Mouse (Mus musculus): ENCODE results near the gene 5330417C22Rik. TPM values are rescaled to one million over a fixed set of nuclear protein-coding genes. Genes with fewer than 3 reads are reported as not detected.

The 5330417C22Rik gene
- total RNA-seq, 2 experiments from 2014 or later = 1.7 to 1.8 TPM

DNA sequence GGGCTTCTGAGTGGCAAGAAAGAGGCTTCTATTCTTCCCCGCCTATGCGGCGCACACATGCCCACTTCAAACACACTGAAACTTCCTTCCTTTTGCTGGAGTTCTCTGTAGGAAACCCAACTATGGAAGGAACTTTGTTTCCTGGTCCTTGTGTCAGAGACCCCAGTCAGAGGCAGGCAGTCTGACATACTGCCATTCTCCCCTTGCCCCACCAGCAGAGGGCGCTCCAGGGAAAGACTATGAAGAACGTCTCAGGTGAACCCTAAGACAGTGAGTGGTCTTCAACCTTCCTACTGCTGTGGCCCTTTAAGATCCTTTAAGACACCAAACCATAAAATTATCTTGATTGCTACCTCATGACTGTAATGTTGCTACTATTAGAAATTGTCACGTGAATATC, 69.9 kb downstream of the 5330417C22Rik start:
- DNase-seq = peak; percentile 68

DNA sequence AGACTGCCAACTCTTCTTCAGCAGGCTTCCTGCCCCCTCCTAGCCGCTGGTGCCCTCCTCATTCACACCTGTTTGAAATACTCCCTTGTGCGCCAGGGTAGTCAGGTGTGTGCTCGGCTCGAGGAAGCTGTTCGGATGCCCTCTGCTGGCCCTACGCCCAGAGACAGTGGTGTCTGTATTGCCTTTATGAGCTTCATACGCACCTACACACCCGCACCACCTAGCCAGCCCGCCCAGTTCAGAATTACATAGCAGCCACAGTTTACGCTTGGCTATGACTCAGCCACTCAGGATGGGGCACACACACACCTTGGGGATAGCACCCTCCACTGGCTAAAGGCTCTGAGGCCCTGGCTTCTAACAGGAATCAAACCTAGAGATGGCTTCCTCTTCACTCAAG, 77.5 kb downstream of the 5330417C22Rik start:
- DNase-seq = peak; percentile 30

DNA sequence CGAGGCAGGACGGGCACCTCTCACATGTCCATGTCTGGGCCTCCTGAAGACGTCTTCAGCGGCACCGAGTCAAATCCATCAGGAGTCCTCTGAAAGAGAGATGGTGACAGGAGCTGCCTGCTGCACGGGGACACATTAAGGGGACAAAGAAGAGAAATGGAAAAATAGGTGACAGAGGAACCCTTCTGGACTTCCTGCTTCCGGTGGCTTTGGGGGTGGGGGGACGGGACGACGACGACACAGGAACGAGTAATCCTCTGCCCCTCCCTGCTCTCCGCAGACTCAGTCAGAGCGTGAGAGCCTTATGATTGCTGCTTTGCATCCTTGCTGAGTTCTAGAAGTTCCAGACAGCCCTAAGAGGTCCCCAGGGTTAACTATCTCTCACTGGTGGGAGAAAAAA, 78.0 kb downstream of the 5330417C22Rik start:
- DNase-seq = no peak

DNA sequence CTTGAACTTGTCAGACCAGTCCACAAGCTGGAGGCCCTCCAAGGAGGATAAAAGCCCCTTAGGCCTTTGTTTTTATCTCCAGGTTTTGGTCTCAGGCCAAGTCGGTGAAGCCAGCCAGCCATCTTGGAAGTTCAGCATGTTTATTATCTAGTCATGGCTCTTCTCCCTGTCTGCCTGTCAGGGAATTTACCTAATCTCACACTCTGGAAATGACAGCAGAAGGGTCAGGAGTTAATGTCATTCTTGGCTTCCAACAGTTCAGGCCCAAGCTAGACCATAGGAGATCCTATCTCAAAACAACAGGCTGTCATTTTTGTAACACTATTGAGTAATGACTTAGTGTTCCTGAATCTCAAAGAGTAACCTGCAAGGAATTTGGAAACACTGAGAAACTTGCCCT, 82.2 kb downstream of the 5330417C22Rik start:
- DNase-seq = peak; percentile 21

DNA sequence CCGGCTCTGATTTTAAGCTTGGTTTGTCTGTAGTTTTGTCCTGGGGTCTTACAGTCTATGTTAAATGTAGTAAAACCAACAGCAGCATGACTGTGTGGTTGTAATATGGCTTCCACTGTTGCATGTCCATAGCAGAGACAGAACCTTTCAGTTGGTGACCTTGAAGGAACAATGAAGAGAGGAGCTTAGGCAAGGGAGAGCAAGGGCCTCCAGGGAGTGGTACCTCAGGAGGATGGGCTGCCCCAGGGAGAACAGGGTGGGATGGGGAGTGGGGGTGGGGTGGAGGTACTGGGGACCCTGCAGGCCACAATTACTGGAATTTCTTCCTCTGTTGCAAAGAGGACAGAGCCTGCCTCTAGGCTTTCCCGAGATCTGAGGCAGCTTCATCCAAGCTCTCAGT, 84.4 kb downstream of the 5330417C22Rik start:
- no peak for DNase-seq

DNA sequence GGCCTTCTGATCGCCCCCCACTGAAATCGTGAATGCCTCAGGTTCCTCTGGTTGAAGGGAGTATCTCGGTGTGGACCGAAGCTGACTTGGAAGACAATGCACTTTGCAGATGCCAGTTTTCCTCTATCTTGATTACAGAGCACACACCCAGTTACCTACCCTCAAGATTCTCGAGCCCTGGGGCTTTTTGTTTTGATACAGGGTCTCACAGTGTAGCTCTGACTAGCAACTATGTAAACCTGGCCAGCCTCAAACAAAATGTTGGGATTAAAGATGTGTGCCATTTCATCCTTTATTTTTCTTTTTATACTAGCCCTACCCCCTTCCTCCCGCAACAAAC, 91.0 kb downstream of the 5330417C22Rik start:
- no peak for DNase-seq

DNA sequence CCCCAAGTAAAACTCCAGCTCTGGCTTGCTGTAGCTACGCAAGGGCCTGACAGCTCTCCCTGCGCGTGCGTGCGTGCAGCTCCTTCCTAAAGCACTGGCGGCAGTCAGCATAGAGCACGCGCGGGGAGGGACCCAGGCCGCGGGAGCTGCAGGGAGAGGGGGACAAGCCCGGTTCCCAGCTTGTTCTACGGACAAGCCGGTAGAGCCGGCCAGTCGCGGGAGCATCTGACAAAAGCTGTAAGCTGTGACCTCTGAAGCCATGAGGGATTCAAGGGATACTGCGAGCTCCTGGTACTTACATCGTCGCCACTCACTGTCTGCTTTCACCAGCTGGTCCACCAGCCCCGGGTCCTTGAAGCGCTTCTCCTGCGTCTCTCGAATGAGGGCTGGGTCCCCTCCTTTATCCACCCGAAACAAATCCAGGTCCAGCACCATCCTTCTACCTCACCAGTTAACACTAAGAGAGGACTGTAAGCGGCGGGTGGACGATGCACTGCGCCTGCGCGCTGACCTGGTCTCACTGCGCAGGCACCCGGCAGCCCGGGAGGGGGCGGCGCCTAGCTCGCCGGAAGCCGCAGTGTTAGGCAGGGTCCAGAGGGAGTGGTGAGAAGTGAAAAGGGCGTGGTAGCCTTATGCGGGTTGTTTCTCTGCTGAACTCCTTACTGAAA, 91.5 kb downstream of the 5330417C22Rik start, which contains the start of gene Sars:
Gene Sars, minus strand, starts transcription at position 512 of the 668 bp plus-strand sequence.
- peak; percentile 95 for DNase-seq

DNA sequence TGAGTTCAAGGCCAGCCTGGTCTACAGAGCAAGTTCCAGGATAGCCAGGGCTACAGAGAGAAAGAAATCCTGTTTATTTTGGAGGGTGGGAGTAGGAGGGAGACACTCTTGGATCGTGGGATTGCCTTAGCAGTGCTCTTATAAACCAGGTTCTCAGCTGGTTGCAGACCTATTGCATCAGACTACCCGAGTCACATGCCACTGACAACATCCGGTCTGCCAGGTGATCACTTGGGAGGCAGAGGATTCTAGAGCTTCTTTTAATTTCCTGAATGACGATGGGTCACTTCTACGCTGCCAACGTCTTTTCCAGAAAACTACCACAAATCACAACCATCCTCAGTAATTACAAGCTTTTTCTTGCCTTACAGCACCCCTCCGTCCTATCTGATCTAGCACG, 92.3 kb downstream of the 5330417C22Rik start:
- DNase-seq = peak; percentile 75

DNA sequence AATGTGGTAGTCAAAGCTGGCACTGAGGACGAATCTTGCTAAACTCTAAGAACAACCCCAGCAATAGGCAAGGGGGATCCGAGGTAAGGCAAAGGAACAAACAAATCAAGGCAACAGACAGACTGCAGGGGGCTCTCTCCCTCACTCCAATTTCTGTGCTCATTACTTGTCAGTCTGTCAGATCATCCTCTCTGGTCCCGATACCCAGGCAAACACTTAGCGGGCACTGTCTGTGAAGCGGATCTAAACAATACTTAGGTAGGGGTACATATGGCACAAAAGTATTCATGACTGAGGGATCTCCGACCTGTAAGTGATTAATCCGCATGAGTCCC, 100.0 kb downstream of the 5330417C22Rik start:
- DNase-seq = no peak

DNA sequence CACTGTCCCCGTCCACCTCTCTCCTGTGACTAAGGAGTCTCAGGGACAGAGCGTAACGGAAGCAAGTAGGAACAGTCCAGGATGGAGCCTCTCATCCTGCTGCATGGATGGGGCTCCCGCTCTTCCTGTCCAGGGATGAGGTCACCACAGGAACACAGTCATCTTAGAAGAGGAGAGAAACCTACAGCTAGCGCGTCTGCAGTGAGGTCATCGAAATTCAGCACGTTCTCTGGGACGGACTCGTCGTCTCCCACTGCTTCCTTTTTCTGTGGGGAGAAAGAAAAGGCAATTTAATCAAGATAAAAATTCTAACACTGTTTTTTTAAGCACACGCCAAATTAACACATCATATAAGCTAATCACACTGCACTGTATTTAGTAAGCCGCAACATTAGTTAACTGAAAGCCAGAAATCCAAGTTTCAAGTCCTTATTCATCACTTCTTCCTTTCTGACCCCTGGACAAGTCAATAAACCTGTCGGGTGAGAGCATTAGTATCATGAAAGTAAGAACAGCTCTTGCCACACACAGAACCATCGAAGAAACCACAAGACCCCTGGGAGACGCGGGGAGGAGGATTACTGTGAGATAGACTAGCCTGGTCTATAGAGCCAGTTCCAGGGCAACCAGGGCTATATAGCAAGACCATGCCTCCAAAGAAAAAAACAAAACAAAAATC, 100.5 kb downstream of the 5330417C22Rik start:
- DNase-seq = no peak

DNA sequence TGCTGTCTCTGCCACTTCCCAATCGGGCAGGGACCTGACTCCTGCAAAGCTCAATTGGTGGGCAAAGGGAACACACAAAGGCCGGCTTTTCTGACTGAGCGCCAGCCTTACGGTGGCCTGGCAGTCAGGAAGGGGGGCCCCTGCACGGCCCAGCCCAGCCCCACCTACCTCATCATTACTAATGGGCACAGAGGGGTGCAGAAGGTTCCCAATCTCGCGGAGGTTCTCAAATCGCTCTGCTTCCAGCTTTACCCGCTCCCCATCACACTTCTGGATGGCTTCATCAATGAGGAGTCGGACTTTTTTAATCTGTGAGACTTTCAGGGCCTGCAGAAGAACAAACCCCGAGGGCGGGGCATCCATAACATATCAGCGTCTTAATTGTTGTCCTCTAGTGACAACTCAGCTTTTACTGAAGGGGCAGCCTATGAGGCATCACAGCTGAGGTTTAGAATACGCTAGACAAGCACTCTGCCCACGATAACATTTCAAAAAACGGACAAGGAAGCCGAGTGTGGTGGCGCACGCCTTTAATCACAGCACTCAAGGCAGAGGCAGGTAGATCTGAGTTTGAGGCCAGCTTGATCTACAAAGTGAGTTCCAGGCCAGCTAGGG, 102.3 kb downstream of the 5330417C22Rik start:
- DNase-seq = no peak

DNA sequence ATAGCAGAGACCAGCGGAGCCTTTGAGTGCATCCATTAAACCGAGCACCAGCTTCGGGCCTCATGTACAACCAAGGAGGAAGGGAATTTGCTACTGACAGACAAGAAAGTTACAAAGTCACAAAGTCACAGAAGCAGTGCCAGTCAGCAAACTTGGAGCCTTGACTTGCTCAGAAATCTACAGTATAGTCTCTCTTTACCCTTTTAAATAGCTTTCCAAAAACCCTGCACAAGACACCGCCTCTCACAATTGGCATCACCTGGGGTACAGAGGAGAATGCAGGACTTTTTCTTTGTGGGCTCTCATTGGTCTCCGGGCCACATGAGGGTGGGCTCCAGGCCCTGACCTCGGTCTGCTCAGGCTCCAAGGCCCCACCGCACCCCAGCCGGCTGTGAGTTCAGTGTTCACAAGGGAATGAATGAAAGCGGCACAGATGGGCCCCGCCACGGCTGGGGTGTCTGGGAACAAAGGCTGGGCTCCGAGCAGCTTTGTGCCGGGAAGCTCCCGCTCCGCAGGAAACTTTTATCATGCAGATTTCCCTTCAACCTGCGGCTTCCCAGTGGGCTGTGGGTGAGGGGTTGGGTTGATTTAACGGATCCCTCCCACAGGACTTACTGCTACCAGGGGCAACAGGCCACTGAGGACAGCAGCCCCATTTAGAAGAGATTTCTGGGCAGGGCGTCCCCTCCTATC, 103.0 kb downstream of the 5330417C22Rik start:
- no peak for DNase-seq

DNA sequence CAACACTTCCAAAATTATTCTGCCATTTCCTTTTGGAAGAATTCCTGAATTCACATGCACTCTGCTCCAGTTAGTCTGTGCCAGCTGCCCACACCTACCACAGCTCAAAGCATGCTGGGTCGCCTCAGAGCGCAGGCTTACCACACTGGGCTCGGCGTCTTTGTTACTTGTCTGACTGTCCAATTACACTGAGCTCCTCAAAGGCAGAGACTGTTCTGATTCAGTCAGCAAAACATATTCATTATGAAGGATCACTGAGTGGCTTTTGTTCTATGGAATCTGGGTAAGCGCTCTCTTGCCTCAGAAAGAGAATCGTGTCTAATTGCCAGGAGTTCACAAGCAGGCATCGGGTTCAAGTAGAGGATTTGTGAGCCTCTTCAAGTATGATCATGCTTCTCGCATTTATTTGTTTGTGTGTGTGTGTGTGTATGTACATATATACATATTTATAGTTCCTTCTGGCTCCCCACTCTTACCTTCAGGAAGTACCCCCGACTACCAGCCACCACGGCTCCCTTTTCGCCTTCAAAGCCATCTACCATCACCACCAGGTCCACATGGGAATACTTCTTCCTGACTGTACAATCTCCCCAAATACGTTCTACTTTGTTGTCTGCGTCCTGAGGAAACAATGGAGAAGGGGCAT, 103.7 kb downstream of the 5330417C22Rik start:
- DNase-seq = no peak

DNA sequence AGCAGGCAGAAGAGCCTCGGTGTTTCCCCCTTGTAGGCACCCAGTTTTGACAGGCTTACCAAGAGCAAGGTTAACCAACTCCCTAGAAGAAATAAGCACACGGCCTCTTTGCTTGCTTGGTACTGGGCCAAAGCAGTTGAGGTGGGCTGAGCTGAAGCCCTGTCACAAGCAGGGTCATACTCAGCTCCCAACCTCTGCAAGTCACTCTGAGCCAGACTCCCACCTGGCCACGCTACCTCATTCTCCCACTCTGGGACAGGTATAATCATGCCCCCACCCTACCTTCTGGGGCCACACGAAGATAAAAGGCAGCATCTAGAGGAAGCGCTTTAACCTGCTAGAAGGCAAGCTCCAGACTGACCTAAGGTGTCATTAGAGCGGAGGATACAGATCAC, 110.7 kb downstream of the 5330417C22Rik start:
- DNase-seq = no peak

DNA sequence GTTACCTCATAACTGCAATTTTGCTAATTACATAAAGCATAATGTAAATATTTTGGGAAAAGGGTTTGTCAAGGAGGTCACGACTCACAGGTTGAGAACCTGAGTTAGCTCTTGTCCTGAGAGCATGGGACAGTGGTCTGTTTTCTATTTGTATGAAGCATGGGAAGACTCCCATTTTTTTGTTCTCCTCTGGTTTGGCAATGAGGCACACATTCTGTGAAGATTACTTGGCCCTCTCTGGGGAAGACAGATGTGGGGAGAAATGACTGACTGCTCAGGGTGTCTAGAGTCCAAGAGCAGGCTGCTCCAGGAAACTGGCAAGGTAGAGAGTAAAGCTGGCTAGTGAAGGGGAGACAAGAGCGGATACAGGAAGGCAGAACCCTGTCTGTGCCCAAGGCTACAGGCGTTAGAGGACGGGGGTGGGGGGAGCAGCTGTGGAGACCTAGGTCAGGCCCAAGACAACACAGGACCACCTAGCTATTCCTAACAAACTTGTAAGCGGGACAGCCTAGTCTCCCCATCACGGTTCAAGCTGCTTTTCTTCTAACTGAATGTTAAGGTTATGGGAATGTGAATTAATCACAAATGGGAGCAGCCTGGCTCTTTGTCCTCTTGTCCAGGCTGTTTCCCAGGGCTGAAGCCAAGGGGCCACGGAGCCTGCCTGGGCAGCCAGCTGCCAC, 111.3 kb downstream of the 5330417C22Rik start:
- no peak for DNase-seq

DNA sequence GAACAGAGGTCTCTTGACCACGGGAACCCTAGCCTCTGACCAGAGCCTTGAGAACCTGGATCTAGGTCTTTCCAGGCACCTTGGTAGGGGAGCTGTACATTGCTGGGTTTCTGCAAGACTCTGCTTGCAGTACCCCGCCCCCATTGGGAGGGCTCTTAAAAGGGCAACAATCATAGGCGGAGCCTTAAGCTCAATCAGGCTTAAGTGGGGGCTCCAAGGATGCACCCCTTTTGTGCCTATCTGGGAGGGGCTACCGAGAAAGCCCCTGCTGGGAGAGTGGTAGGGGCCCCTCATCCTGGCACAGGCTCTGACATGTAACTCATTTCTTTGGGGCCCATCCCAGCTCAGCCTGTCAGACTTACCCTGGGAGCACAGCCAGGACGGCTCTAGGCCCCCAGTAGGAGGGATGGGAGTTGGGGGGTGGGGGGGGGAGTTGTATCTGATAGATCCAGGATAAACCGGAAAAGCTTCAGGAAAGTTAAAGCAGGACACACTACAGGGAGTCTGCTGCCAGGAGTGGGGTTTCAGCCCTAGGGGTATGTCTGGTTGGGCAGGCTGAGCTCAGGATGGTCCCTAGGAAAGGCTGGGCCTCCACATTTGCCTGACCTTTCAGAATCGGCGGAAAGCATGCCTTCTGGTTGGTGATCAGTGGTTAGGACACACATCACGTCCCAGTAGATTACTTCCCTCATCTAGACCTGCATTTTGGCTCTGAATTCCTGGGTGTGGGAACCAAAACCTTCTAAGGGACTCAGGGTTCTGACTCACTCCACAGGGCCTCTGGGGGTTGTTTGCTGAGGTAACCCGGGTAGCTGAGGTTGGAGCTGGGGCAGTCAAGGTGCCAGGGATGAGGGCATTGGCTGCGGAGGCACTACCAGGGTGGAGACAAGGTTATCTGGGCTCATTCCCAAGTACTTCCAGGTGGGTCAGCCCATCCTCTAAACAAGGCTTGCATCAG, 112.2 kb downstream of the 5330417C22Rik start:
- DNase-seq = peak; percentile 74

DNA sequence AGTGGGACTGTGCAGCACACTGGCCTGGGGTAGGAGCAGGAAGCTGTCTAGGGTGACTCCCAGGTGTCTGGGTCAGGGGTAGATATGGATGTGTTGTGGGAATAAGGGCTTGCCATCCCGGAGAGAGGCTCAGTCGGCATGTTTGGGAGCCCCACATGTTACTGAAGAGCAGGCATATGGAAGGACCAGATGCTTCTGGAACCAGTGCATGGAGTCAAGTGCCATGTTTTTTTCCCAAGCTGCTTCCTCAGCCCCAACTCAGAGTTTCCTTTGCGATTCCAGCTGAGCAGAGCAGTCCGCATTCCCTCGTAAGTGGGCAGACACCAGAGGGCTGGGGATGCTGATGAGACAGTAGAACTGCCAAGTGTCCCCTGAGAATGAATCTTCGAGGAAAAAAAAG, 113.3 kb downstream of the 5330417C22Rik start:
- no peak for DNase-seq

DNA sequence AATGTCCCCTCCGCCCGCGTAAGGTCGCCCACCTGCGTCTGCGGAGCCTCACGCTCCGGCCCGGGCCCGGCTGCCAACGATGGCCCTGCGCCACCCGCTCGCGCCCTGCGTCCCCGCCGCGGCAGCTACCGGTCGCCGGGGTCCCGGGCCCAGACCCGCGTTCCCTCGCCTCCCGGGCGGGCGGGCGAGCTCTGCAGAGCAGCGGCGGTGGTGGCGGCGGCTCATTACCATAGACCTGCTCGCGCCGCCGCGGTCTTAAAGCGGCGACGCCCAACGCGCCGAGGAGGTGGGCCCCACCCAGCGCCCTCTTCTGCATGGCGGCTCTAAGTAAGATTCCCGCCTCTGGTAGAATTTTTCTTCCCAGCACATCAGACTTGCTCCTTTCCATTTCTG, 120.5 kb downstream of the 5330417C22Rik start:
- DNase-seq = peak; percentile 85

DNA sequence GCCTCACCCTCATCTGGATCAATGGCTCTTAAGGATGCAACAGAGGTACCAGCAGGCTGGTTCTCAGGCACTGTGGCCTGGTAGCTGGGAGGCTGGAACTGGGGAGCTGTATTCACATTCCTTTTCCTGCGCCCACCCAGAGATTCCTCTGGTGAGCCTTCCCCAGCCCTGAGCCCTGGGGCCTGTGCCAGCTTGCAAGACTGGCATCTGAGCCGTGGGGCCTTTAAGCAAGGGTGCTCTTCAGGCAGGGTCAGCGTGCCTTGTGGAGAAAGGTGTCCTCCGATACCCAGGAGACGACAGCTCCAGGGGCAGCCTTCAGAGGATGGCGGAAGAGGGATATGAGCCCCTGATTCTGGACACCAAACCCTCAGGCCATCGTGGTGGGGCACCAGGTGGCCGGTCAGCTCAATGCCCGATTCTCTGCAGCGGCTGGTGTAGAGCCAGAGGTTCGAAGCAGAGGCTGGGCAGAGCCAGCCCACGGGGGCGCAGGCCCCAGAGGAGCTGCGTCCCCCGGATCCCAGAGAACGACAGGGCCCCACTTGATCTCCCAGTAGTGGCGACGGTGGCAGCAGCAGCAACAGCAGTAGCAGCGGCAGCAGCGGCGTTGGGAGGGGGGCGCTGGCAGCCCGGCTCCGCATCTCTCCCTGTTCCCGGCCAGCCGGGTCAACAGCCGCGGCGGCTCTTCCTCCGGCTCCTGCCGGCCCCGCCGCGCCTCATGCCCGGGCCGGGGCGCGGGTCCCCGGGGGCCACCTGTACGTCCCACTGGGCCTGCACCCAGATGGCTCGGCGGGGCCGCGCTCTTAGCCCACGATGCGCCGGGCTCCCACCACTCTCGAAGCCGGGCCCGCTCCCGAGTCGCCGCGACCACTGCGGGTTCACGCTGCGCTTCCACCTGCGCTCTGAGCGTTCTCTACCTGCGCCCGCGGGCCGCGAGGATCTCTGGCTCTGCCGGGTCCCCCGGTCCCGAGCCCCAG, 121.2 kb downstream of the 5330417C22Rik start, which contains the start of gene Celsr2:
Gene Celsr2, minus strand, starts transcription at position 696 of the 974 bp plus-strand sequence.
- peak; percentile 53 for DNase-seq

Data from adrenal gland, postnatal 10 days (tissue).